Mouse (Mus musculus) left cerebral cortex, adult 2 months (tissue): ENCODE measurements around the gene Olfr322. TPM values are rescaled to one million over a fixed set of nuclear protein-coding genes. Genes with fewer than 3 reads are reported as not detected.

Experiments
- DNase-seq, 2 experiments: peaks; one replicate each; pipeline ENCODE4 v3.0.0; 2021 to 2022; ENCODE audit warnings: low spot score in 2 of 2, mixed read lengths in 1 of 2; ENCODE audit errors: extremely low spot score in 1 of 2
- H3K27ac ChIP-seq: fragments of 200-600 bp; 2 replicates; pipeline ENCODE4 v1.8.1; 2022
- H3K4me3 ChIP-seq: fragments of 200-600 bp; 2 replicates; pipeline ENCODE4 v1.8.1; 2022
- CTCF ChIP-seq: fragments of 200-600 bp; IDR thresholded peaks from 2 replicates; pipeline ENCODE4 v1.8.1; 2022; ENCODE audit warnings: antibody characterized with exemption, mild to moderate bottlenecking, moderate library complexity
- intact Hi-C: fragments of 180-260 bp; cut with DNase I; formaldehyde crosslinking; loops from one replicate; pipeline ENCODE4 v1.15.1; 2025
- long read RNA-seq, 2 experiments: library from polyadenylated mRNA; stranded (forward); transcript quantifications; one replicate each; pipeline ENCODE4 v2.0.0; 2021; ENCODE audit warnings: borderline mapping rate in 2 of 2
- total RNA-seq, 2 experiments: library from RNA; stranded (reverse); gene quantifications; 2 replicates each; pipeline ENCODE4 v1.2.3; 2021

The Olfr322 gene
- not detected for total RNA-seq
- long read RNA-seq, experiment 1: 0 reads
- long read RNA-seq, experiment 2: 0 reads

- no peak for DNase-seq
- intact Hi-C loops: no loop called here
- Histone ChIP-seq H3K27ac (no peak within 1 kb of the TSS), H3K4me3 (no peak within 1 kb of the TSS)
- TF ChIP-seq CTCF: no peak
Observed at GRCm38 (mm10) chr11:58658596-58658995, at the start of gene Olfr322. Gene Olfr322 (plus strand): TSS chr11:58658782.

GRCm38 (mm10) chr11:58613359-58613758, 45.2 kb upstream of the Olfr322 start:
- H3K27ac ChIP-seq: no peak overlapping the region
- no peak for TF ChIP-seq CTCF
- no peak for DNase-seq
- intact Hi-C loops: no loop called here
- no peak overlapping the region for H3K4me3 ChIP-seq

GRCm38 (mm10) chr11:58614526-58614925, 44.1 kb upstream of the Olfr322 start:
- DNase-seq: no peak
- intact Hi-C loops: no loop called here
- no peak overlapping the region for H3K27ac ChIP-seq
- H3K4me3 ChIP-seq: no peak overlapping the region
- no peak for TF ChIP-seq CTCF

GRCm38 (mm10) chr11:58615975-58616374, 42.6 kb upstream of the Olfr322 start, which contains the start of gene 2210407C18Rik:
Gene 2210407C18Rik (minus strand): TSS chr11:58616075.
- H3K4me3 ChIP-seq: no peak within 1 kb of the TSS
- DNase-seq: no peak
- intact Hi-C loops: no loop called here
- TF ChIP-seq CTCF: no peak
- no peak within 1 kb of the TSS for H3K27ac ChIP-seq

- no peak for DNase-seq
- Histone ChIP-seq H3K4me3 (no peak overlapping the region), H3K27ac (no peak overlapping the region)
- no peak for TF ChIP-seq CTCF
- intact Hi-C loops: no loop called here
Observed at GRCm38 (mm10) chr11:58618369-58618768, 40.2 kb upstream of the Olfr322 start.

GRCm38 (mm10) chr11:58618793-58619192, 39.8 kb upstream of the Olfr322 start:
- DNase-seq: no peak
- no peak for TF ChIP-seq CTCF
- Histone ChIP-seq H3K4me3 (no peak overlapping the region), H3K27ac (no peak overlapping the region)
- intact Hi-C loops: no loop called here

GRCm38 (mm10) chr11:58626146-58626545, 32.4 kb upstream of the Olfr322 start:
- TF ChIP-seq CTCF: no peak
- intact Hi-C loops: no loop called here
- DNase-seq: no peak
- H3K4me3 ChIP-seq: no peak overlapping the region
- no peak overlapping the region for H3K27ac ChIP-seq

GRCm38 (mm10) chr11:58630401-58630800, 28.2 kb upstream of the Olfr322 start, which contains the start of gene Olfr323:
Gene Olfr323 (minus strand): TSS chr11:58630501.
- no peak for DNase-seq
- no peak within 1 kb of the TSS for H3K4me3 ChIP-seq
- no peak for TF ChIP-seq CTCF
- intact Hi-C loops: no loop called here
- no peak within 1 kb of the TSS for H3K27ac ChIP-seq

- TF ChIP-seq CTCF: no peak
- Histone ChIP-seq H3K27ac (no peak overlapping the region), H3K4me3 (no peak overlapping the region)
- intact Hi-C loops: no loop called here
- no peak for DNase-seq
Observed at GRCm38 (mm10) chr11:58634878-58635277, 23.7 kb upstream of the Olfr322 start.

- intact Hi-C loops: loop anchor here (2.0 kb wide), 1 partner anchor 234 kb away; no protein-coding TSS in a partner anchor
- peak; percentile 74 for TF ChIP-seq CTCF
- Histone ChIP-seq H3K27ac (no peak overlapping the region), H3K4me3 (no peak overlapping the region)
- DNase-seq: peak; percentile 41 to 47
Observed at GRCm38 (mm10) chr11:58636376-58636977, 22.1 kb upstream of the Olfr322 start.

- H3K27ac ChIP-seq: no peak overlapping the region
- no peak for DNase-seq
- H3K4me3 ChIP-seq: no peak overlapping the region
- no peak for TF ChIP-seq CTCF
- intact Hi-C loops: no loop called here
Observed at GRCm38 (mm10) chr11:58638176-58638701, 20.3 kb upstream of the Olfr322 start.

- Histone ChIP-seq H3K4me3 (peak within 1 kb of the TSS; percentile 46), H3K27ac (no peak within 1 kb of the TSS)
- intact Hi-C loops: no loop called here
- no peak for TF ChIP-seq CTCF
- no peak for DNase-seq
Observed at GRCm38 (mm10) chr11:58640272-58640867, 18.2 kb upstream of the Olfr322 start, which contains the start of gene Trim58. Gene Trim58 (plus strand): TSS chr11:58640465.
